Mouse (Mus musculus) stomach, embryonic 15.5 days (tissue): ENCODE results near the gene Tcf7l2. TPM values are rescaled to one million over a fixed set of nuclear protein-coding genes. Genes with fewer than 3 reads are reported as not detected.
A peak's percentile ranks its signal among the peaks of the same experiment; 100 is the strongest.

Experiments
- ATAC-seq: fragments of 200-750 bp; cut with Nextera tagmentation; 2 replicates; pipeline ENCODE4 v1.8.0; 2017; ENCODE audit warnings: low read depth, moderate number of reproducible peaks, moderate TSS enrichment; ENCODE audit not compliant: insufficient read depth, low FRiP score
- H3K27ac ChIP-seq: fragments of 300-500 bp; sonication (generic); 2 replicates; pipeline ENCODE4 v1.5.1; 2015; ENCODE audit warnings: mild to moderate bottlenecking, inconsistent platforms
- H3K27me3 ChIP-seq: fragments of 300-500 bp; sonication (generic); replicated peaks from 2 replicates; pipeline ENCODE4 v1.6.1; 2015; ENCODE audit warnings: inconsistent platforms
- H3K36me3 ChIP-seq: fragments of 300-500 bp; sonication (generic); 2 replicates; pipeline ENCODE4 v1.6.1; 2015; ENCODE audit warnings: inconsistent platforms
- H3K4me1 ChIP-seq: fragments of 300-500 bp; sonication (generic); 2 replicates; pipeline ENCODE4 v1.6.1; 2015; ENCODE audit warnings: inconsistent platforms
- H3K4me2 ChIP-seq: fragments of 300-500 bp; sonication (generic); 2 replicates; pipeline ENCODE4 v1.6.1; 2015; ENCODE audit warnings: mild to moderate bottlenecking, inconsistent platforms
- H3K4me3 ChIP-seq: fragments of 300-500 bp; sonication (generic); replicated peaks from 2 replicates; pipeline ENCODE4 v1.5.1; 2015; ENCODE audit warnings: inconsistent platforms
- H3K9ac ChIP-seq: fragments of 300-500 bp; sonication (generic); 2 replicates; pipeline ENCODE4 v1.6.1; 2015; ENCODE audit warnings: inconsistent platforms
- H3K9me3 ChIP-seq: fragments of 300-500 bp; sonication (generic); 2 replicates; pipeline ENCODE4 v1.6.1; 2016; ENCODE audit warnings: inconsistent platforms
- WGBS: fragments of 180-500 bp; shearing (Covaris S2); methylation state at CpG from one replicate; pipeline ENCODE4 v1.1.7; 2015; 5-methylcytosine and 5-hydroxymethylcytosine counted together
- polyA plus RNA-seq: library from polyadenylated mRNA; unstranded; fragments of >200 nt; fragmentation: Nextera tagmentation; extraction: Ambion mirVana; gene quantifications from 2 replicates; pipeline ENCODE4 v1.2.1, GENCODE M21; 2015

Gene Tcf7l2
- polyA plus RNA-seq, 1 experiment from 2014 or later = 85.2 TPM

GRCm38 (mm10) chr19:55939719-55940118, 198.1 kb downstream of the Tcf7l2 start:
- Histone ChIP-seq H3K9ac (no peak overlapping the region), H3K27me3 (no peaks in the 10 kb centered on the region), H3K4me3 (no peak overlapping the region), H3K9me3 (no peaks in the 10 kb centered on the region), H3K36me3 (no peaks in the 10 kb centered on the region), H3K4me1 (no peaks in the 10 kb centered on the region), H3K4me2 (no peak overlapping the region), H3K27ac (no peak overlapping the region)
- ATAC-seq = no peak
- 88% methylated on average over 4 of the region's 4 CpGs for whole genome bisulfite sequencing

GRCm38 (mm10) chr19:55940538-55941252, 199.1 kb downstream of the Tcf7l2 start:
- WGBS = 35% methylated on average over 11 of the region's 11 CpGs
- H3K4me1 ChIP-seq = no peaks in the 10 kb centered on the region

GRCm38 (mm10) chr19:55941253-55942125, 199.9 kb downstream of the Tcf7l2 start:
- ATAC-seq = peak; percentile 92
- Histone ChIP-seq H3K27me3 (no peaks in the 10 kb centered on the region), H3K4me1 (no peaks in the 10 kb centered on the region), H3K4me2 (no peak overlapping the region), H3K27ac (peak overlapping the region; percentile 31; the same call in 1 of the 2 replicates), H3K9ac (no peak overlapping the region), H3K4me3 (no peak overlapping the region), H3K9me3 (no peaks in the 10 kb centered on the region), H3K36me3 (no peaks in the 10 kb centered on the region)
- 62% methylated on average over 16 of the region's 16 CpGs for WGBS

More at GRCm38 (mm10) chr19:55940538-55941252, 199.1 kb downstream of the Tcf7l2 start:
- H3K27me3 ChIP-seq = no peaks in the 10 kb centered on the region
- no peaks in the 10 kb centered on the region for H3K9me3 ChIP-seq
- no peak overlapping the region for H3K4me3 ChIP-seq
- H3K4me2 ChIP-seq = no peak overlapping the region
- H3K27ac ChIP-seq = no peak overlapping the region
- H3K36me3 ChIP-seq = no peaks in the 10 kb centered on the region
- no peak overlapping the region for H3K9ac ChIP-seq
- ATAC-seq = no peak

GRCm38 (mm10) chr19:55951397-55951796, 209.8 kb downstream of the Tcf7l2 start:
- Histone ChIP-seq H3K9ac (no peak overlapping the region), H3K4me1 (0 out of 2 replicates have a peak, but pooled peaks cover 4% of the 10 kb centered on the region), H3K27me3 (no peaks in the 10 kb centered on the region), H3K9me3 (no peaks in the 10 kb centered on the region), H3K4me2 (no peak overlapping the region), H3K36me3 (no peaks in the 10 kb centered on the region), H3K4me3 (no peak overlapping the region), H3K27ac (no peak overlapping the region)
- WGBS = 69% methylated on average over 5 of the region's 5 CpGs
- no peak for ATAC-seq

GRCm38 (mm10) chr19:55953207-55953606, 211.6 kb downstream of the Tcf7l2 start:
- no peak overlapping the region for H3K4me3 ChIP-seq
- WGBS = 46% methylated on average over 3 of the region's 3 CpGs
- peak; percentile 47; the same call in 1 of the 2 replicates for ATAC-seq
- no peaks in the 10 kb centered on the region for H3K27me3 ChIP-seq
- H3K27ac ChIP-seq = 0 out of 2 replicates have a peak overlapping the region, but pooled peaks have one; percentile 8
- no peak overlapping the region for H3K9ac ChIP-seq
- H3K4me2 ChIP-seq = no peak overlapping the region
- H3K4me1 ChIP-seq = 0 out of 2 replicates have a peak, but pooled peaks cover 4% of the 10 kb centered on the region
- no peaks in the 10 kb centered on the region for H3K36me3 ChIP-seq
- H3K9me3 ChIP-seq = no peaks in the 10 kb centered on the region

GRCm38 (mm10) chr19:55955126-55955525, 213.5 kb downstream of the Tcf7l2 start:
- Histone ChIP-seq H3K9ac (no peak overlapping the region), H3K27ac (no peak overlapping the region), H3K4me2 (no peak overlapping the region), H3K36me3 (no peaks in the 10 kb centered on the region), H3K9me3 (no peaks in the 10 kb centered on the region), H3K27me3 (no peaks in the 10 kb centered on the region), H3K4me1 (0 out of 2 replicates have a peak, but pooled peaks cover 4% of the 10 kb centered on the region), H3K4me3 (no peak overlapping the region)
- 77% methylated on average over 3 of the region's 3 CpGs for WGBS
- ATAC-seq = no peak

GRCm38 (mm10) chr19:55956745-55957144, 215.1 kb downstream of the Tcf7l2 start:
- H3K4me3 ChIP-seq = no peak overlapping the region
- ATAC-seq = no peak
- H3K36me3 ChIP-seq = no peaks in the 10 kb centered on the region
- H3K27me3 ChIP-seq = no peaks in the 10 kb centered on the region
- H3K9ac ChIP-seq = no peak overlapping the region
- H3K4me2 ChIP-seq = no peak overlapping the region
- H3K4me1 ChIP-seq = 0 out of 2 replicates have a peak, but pooled peaks cover 4% of the 10 kb centered on the region
- 85% methylated on average over 6 of the region's 6 CpGs for WGBS
- H3K27ac ChIP-seq = no peak overlapping the region
- no peaks in the 10 kb centered on the region for H3K9me3 ChIP-seq

GRCm38 (mm10) chr19:55964421-55964820, 222.8 kb downstream of the Tcf7l2 start:
- 96% methylated on average over 3 of the region's 3 CpGs for WGBS
- ATAC-seq = no peak
- Histone ChIP-seq H3K36me3 (no peaks in the 10 kb centered on the region), H3K9me3 (no peaks in the 10 kb centered on the region), H3K27ac (no peak overlapping the region), H3K4me3 (no peak overlapping the region), H3K27me3 (no peaks in the 10 kb centered on the region), H3K4me2 (no peak overlapping the region), H3K9ac (no peak overlapping the region), H3K4me1 (no peaks in the 10 kb centered on the region)

GRCm38 (mm10) chr19:55966066-55966465, 224.4 kb downstream of the Tcf7l2 start:
- Histone ChIP-seq H3K27me3 (no peaks in the 10 kb centered on the region), H3K27ac (no peak overlapping the region), H3K9ac (no peak overlapping the region), H3K4me3 (no peak overlapping the region), H3K4me2 (no peak overlapping the region), H3K36me3 (no peaks in the 10 kb centered on the region), H3K4me1 (0 out of 2 replicates have a peak, but pooled peaks cover 3% of the 10 kb centered on the region), H3K9me3 (no peaks in the 10 kb centered on the region)
- 25% methylated on average over 7 of the region's 7 CpGs for WGBS
- ATAC-seq = no peak

GRCm38 (mm10) chr19:55969929-55970531, 228.4 kb downstream of the Tcf7l2 start:
- 37% methylated on average over 14 of the region's 14 CpGs for WGBS
- Histone ChIP-seq H3K4me2 (no peak overlapping the region), H3K4me1 (0 out of 2 replicates have a peak, but pooled peaks cover 3% of the 10 kb centered on the region), H3K9ac (no peak overlapping the region), H3K27me3 (no peaks in the 10 kb centered on the region), H3K36me3 (no peaks in the 10 kb centered on the region), H3K4me3 (no peak overlapping the region), H3K9me3 (no peaks in the 10 kb centered on the region), H3K27ac (no peak overlapping the region)
- ATAC-seq = no peak

- Histone ChIP-seq H3K9me3 (no peaks in the 10 kb centered on the region), H3K4me1 (no peaks in the 10 kb centered on the region)
- 86% methylated on average over 9 of the region's 9 CpGs for WGBS
These were observed 234.5 kb downstream of the Tcf7l2 start for GRCm38 (mm10) chr19:55976073-55976472.

More at GRCm38 (mm10) chr19:55976073-55976472, 234.5 kb downstream of the Tcf7l2 start:
- H3K4me2 ChIP-seq = no peak overlapping the region
- H3K4me3 ChIP-seq = no peak overlapping the region
- no peak for ATAC-seq
- H3K36me3 ChIP-seq = no peaks in the 10 kb centered on the region
- H3K9ac ChIP-seq = no peak overlapping the region
- H3K27me3 ChIP-seq = no peaks in the 10 kb centered on the region
- H3K27ac ChIP-seq = no peak overlapping the region
